Mouse (Mus musculus): ENCODE results near the gene Slc3a1. TPM values are rescaled to one million over a fixed set of nuclear protein-coding genes. Genes with fewer than 3 reads are reported as not detected.

Gene Slc3a1
- polyA plus RNA-seq, 1 experiment = 289 TPM

DNA sequence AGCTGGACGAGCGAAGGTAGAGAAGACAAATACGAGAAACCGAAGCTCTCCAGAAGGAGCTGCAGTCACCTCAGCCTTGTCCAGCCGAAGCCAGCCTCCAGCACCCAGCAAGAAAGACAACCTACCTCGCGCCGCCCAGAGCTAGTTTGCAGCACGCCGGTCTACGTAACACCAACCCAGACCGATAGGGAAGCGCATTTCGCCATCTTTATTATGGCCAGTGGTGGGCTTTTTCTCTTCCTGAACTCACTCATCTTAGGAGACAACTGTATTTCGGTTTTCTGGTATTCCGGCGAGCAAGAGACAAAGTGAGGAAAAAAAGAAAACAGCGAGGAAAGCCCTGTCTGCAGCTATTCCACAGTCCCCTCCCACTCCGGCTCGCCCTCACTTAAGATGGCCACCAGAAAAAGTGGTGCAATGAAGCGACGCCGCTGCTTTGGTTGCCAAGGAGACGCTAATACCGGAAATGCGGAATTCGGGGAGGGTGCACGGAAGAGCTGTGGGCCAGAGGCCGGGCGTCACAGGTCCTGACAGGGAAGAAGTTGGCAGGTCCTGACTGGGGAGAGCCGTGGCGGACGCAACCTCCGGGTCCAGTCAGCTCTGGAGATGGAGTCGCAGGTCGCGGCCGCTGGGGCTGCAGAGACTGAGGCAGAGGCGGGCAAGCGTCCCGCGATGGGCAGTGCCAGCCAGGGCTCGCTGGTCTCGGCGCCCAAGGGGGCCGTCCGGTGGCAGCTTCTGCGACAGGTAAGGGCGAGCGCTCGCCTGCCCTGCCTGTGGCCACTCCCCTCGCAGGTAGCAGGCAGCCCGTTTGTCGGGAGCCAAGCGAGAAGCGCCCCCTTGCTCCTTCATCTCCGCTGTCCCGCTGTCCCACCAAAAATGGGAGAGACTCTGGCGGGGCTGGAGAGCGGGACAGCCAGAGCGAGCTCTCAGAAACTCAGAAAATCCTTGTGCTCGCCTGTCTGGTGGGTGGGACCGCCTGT, 62.2 kb downstream of the Slc3a1 start, which contains the start of the genes Prepl and Camkmt:
Gene Prepl, minus strand, starts transcription at position 122 of the 980 bp plus-strand sequence.
Gene Camkmt, plus strand, starts transcription at position 433 of the 980 bp plus-strand sequence.
- peak; percentile 26 for TF ChIP-seq POLR2A (IDR thresholded peaks at IDR 0.05; ENCODE audit: low read depth, low read length)
- TF ChIP-seq CTCF (conservative IDR thresholded peaks at IDR 0.05; ENCODE audit: insufficient read depth, insufficient read length, low read depth, low read length) = 0 out of 2 replicates have a peak, but pooled peaks have one; percentile 6
- under 1% methylated on average over 63 of the region's 63 CpGs for WGBS

DNA sequence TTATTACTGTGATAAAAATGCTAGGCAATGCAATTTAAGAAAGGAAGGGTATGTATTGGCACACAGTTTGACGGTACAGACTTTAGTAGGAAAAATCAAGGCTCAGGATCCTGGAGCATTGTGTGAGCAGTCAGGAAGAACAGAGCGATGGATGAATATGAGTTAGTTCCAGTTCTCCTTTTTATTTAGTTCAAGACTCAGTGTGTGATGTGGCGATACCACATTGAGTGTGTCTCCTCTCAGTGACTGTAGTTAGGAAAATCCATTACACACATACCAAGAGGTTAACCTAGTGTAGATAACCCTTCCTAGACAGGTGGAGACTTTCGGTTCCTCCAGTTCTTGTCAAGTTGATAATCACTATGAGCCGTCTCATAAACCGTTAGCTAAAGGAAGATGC, 63.6 kb downstream of the Slc3a1 start:
- H3K4me1 ChIP-seq (ENCODE audit: control insufficient read depth, insufficient read depth, low read length) = peaks cover 6% of the 10 kb centered on the region; the same call in 1 of the 2 replicates
- WGBS = 92% methylated on average over 6 of the region's 6 CpGs
- H3K27me3 ChIP-seq (replicated peaks; ENCODE audit: control insufficient read depth, insufficient read depth, low read length) = no peaks in the 10 kb centered on the region
- H3K4me3 ChIP-seq (ENCODE audit: insufficient read depth, low read depth, low read length) = no peak overlapping the region
- H3K27ac ChIP-seq (ENCODE audit: insufficient read depth, low read depth, low read length) = no peak overlapping the region
- H3K36me3 ChIP-seq (ENCODE audit: control insufficient read depth, insufficient read depth, low read length) = no peaks in the 10 kb centered on the region
- no peak for TF ChIP-seq POLR2A (IDR thresholded peaks at IDR 0.05; ENCODE audit: low read depth, low read length)
- TF ChIP-seq CTCF (conservative IDR thresholded peaks at IDR 0.05; ENCODE audit: insufficient read depth, insufficient read length, low read depth, low read length) = no peak
- DNase-seq = no peak

More for the DNA sequence above, 62.2 kb downstream of the Slc3a1 start, which contains the start of the genes Prepl and Camkmt:
- peak within 1 kb of the TSS; percentile 81 for H3K27ac ChIP-seq (ENCODE audit: insufficient read depth, low read depth, low read length)
- peaks cover 6% of the 10 kb centered on the region; the same call in 1 of the 2 replicates for H3K4me1 ChIP-seq (ENCODE audit: control insufficient read depth, insufficient read depth, low read length)
- no peaks in the 10 kb centered on the region for H3K36me3 ChIP-seq (ENCODE audit: control insufficient read depth, insufficient read depth, low read length)
- H3K4me3 ChIP-seq (ENCODE audit: insufficient read depth, low read depth, low read length) = peak within 1 kb of the TSS; percentile 93
- DNase-seq = peak; percentile 98
- no peaks in the 10 kb centered on the region for H3K27me3 ChIP-seq (replicated peaks; ENCODE audit: control insufficient read depth, insufficient read depth, low read length)

DNA sequence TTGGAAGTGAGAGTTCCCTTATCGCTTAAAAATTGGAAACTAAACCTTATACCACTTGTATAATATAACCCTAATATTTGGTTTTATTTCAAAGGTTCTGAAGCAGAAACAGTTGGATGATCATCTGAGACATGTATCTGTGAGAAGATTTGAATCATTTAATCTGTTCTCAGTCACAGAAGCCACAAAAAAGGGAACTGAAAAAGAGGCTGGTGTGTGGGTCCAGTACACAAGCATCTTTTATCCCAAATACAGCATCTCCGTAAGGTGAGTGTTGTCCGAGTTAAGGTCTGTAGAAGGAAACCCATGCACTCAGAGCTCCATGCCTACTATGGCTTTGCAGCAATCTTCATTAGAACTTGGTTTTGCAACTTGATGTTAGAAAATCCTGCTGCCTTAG, 68.2 kb downstream of the Slc3a1 start:
- Histone ChIP-seq H3K4me1 (ENCODE audit: control insufficient read depth, insufficient read depth, low read length) (0 out of 2 replicates have a peak, but pooled peaks cover 2% of the 10 kb centered on the region), H3K36me3 (ENCODE audit: control insufficient read depth, insufficient read depth, low read length) (peaks cover 6% of the 10 kb centered on the region), H3K4me3 (ENCODE audit: insufficient read depth, low read depth, low read length) (no peak overlapping the region), H3K27ac (ENCODE audit: insufficient read depth, low read depth, low read length) (no peak overlapping the region), H3K27me3 (replicated peaks; ENCODE audit: control insufficient read depth, insufficient read depth, low read length) (no peaks in the 10 kb centered on the region)
- no peak for DNase-seq
- WGBS = 98% methylated on average over 3 of the region's 3 CpGs
- no peak for TF ChIP-seq CTCF (conservative IDR thresholded peaks at IDR 0.05; ENCODE audit: insufficient read depth, insufficient read length, low read depth, low read length)
- no peak for TF ChIP-seq POLR2A (IDR thresholded peaks at IDR 0.05; ENCODE audit: low read depth, low read length)

DNA sequence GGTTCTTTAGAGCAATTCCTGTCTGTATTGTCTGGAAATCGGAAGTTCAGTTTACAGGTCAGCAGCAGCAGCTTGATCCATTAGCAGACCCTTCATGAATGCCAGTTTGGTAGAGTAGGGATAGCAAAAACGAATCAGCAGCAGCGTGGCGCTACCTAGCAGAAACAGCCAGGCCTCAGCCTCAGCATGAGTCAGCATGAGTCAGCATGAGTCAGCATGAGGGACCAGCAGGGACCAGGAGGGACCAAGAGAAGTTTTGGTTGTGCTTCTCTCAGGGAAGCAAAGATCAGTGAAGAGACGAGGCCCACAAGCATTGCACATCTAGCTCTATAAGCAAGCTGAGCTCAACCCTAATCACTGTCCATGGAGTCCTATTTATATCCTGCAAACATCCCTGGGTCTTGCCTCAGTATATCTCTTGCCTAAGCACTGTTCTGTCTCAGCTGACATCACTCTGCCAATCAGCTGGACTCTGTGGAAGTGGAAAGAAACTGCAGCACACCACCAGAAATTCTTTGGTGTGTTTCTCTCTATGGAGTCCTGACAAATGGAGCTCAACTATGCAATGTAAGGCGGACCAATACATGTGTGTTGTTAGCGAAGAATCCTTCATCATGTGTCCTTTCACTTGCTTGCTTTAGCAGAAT, 70.6 kb downstream of the Slc3a1 start:
- peaks cover 6% of the 10 kb centered on the region for H3K36me3 ChIP-seq (ENCODE audit: control insufficient read depth, insufficient read depth, low read length)
- H3K27ac ChIP-seq (ENCODE audit: insufficient read depth, low read depth, low read length) = no peak overlapping the region
- no peaks in the 10 kb centered on the region for H3K4me1 ChIP-seq (ENCODE audit: control insufficient read depth, insufficient read depth, low read length)
- TF ChIP-seq CTCF (conservative IDR thresholded peaks at IDR 0.05; ENCODE audit: insufficient read depth, insufficient read length, low read depth, low read length) = no peak
- no peak for TF ChIP-seq POLR2A (IDR thresholded peaks at IDR 0.05; ENCODE audit: low read depth, low read length)
- WGBS = 94% methylated on average over 7 of the region's 7 CpGs
- no peak for DNase-seq
- no peaks in the 10 kb centered on the region for H3K27me3 ChIP-seq (replicated peaks; ENCODE audit: control insufficient read depth, insufficient read depth, low read length)
- no peak overlapping the region for H3K4me3 ChIP-seq (ENCODE audit: insufficient read depth, low read depth, low read length)

DNA sequence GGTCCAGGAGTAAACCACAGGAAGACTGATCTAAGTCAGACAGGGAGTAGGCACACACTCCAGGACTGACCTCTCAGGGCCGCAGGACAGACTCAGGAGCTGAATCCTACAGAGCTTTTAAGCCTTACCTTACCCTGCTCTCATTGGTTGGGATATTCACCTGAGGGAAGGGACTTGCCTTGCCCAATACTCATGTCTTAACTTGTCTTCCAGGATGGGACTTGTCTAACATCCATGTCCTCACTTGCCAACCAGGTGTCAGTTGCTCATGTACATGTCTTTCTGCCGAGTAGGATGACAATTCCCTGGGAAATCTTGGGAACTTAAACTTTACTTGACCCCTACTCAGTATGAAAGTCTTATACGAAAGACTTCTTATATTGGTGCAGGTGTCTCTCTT, 72.1 kb downstream of the Slc3a1 start:
- H3K27ac ChIP-seq (ENCODE audit: insufficient read depth, low read depth, low read length) = no peak overlapping the region
- H3K36me3 ChIP-seq (ENCODE audit: control insufficient read depth, insufficient read depth, low read length) = peaks cover 6% of the 10 kb centered on the region
- TF ChIP-seq CTCF (conservative IDR thresholded peaks at IDR 0.05; ENCODE audit: insufficient read depth, insufficient read length, low read depth, low read length) = no peak
- no peaks in the 10 kb centered on the region for H3K27me3 ChIP-seq (replicated peaks; ENCODE audit: control insufficient read depth, insufficient read depth, low read length)
- WGBS = 94% methylated on average over 3 of the region's 3 CpGs
- no peak for DNase-seq
- H3K4me1 ChIP-seq (ENCODE audit: control insufficient read depth, insufficient read depth, low read length) = no peaks in the 10 kb centered on the region
- no peak overlapping the region for H3K4me3 ChIP-seq (ENCODE audit: insufficient read depth, low read depth, low read length)

DNA sequence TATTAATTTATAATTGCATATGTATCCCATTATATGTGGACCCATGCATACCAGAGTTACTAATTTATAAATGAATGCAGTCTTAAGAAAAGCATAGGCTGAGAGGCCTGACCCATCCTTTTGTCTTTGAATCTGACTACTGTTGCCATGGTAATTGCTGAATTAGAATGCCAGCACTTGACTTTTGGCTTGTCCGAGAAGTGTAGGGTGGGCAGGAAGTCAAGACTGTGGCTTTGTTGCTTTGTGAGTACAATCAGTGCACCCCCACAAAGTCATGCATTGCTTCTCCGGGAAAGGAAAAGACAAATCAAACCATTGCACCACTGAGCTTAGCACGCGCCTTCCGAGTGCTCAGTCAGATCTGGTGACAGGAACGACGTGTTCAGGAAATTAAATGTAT, 73.6 kb downstream of the Slc3a1 start:
- H3K27ac ChIP-seq (ENCODE audit: insufficient read depth, low read depth, low read length) = no peak overlapping the region
- TF ChIP-seq CTCF (conservative IDR thresholded peaks at IDR 0.05; ENCODE audit: insufficient read depth, insufficient read length, low read depth, low read length) (no peak), POLR2A (IDR thresholded peaks at IDR 0.05; ENCODE audit: low read depth, low read length) (no peak)
- H3K4me1 ChIP-seq (ENCODE audit: control insufficient read depth, insufficient read depth, low read length) = no peaks in the 10 kb centered on the region
- H3K36me3 ChIP-seq (ENCODE audit: control insufficient read depth, insufficient read depth, low read length) = peaks cover 6% of the 10 kb centered on the region
- 82% methylated on average over 7 of the region's 7 CpGs for WGBS
- no peak overlapping the region for H3K4me3 ChIP-seq (ENCODE audit: insufficient read depth, low read depth, low read length)
- H3K27me3 ChIP-seq (replicated peaks; ENCODE audit: control insufficient read depth, insufficient read depth, low read length) = no peaks in the 10 kb centered on the region
- DNase-seq = no peak

DNA sequence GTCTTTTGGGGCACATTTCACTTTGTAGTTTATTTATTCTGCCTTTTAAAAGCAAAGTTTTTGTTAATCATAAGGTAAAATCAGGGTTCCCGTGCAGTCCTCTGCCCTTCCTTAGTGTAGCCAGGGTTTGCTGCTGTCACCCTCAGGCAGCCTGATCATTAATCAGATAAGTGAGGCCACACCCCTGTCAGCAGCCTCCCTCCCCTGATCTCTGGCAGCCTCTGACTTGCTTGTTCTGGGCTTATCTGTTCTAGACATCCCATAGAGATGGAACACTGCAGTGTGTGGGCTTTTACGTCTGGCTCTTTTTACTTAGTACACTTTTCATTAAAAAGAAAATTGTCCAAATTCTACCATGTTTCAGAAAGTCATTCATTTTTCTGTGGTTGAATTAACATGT, 75.1 kb downstream of the Slc3a1 start:
- no peaks in the 10 kb centered on the region for H3K27me3 ChIP-seq (replicated peaks; ENCODE audit: control insufficient read depth, insufficient read depth, low read length)
- no peak overlapping the region for H3K27ac ChIP-seq (ENCODE audit: insufficient read depth, low read depth, low read length)
- WGBS = 49% methylated on average over 2 of the region's 2 CpGs
- no peaks in the 10 kb centered on the region for H3K4me1 ChIP-seq (ENCODE audit: control insufficient read depth, insufficient read depth, low read length)
- peaks cover 3% of the 10 kb centered on the region; the same call in 1 of the 2 replicates for H3K36me3 ChIP-seq (ENCODE audit: control insufficient read depth, insufficient read depth, low read length)
- DNase-seq = no peak
- no peak overlapping the region for H3K4me3 ChIP-seq (ENCODE audit: insufficient read depth, low read depth, low read length)
- no peak for TF ChIP-seq CTCF (conservative IDR thresholded peaks at IDR 0.05; ENCODE audit: insufficient read depth, insufficient read length, low read depth, low read length)
- TF ChIP-seq POLR2A (IDR thresholded peaks at IDR 0.05; ENCODE audit: low read depth, low read length) = no peak

Measured in kidney, adult 2 months (tissue).